Mouse (Mus musculus) ES-Bruce4 (cell line): Measurements from ENCODE around the gene Slc39a11. TPM values are rescaled to one million over a fixed set of nuclear protein-coding genes. Genes with fewer than 3 reads are reported as not detected.

Experiments used
- H3K27ac ChIP-seq: 2 replicates; pipeline ENCODE4 v1.5.1; 2012; ENCODE audit warnings: low read length, inconsistent platforms; ENCODE audit not compliant: insufficient read depth
- H3K27me3 ChIP-seq: 2 replicates; pipeline ENCODE4 v1.6.1; 2012; ENCODE audit warnings: mild to moderate bottlenecking, low read length, inconsistent platforms; ENCODE audit not compliant: control insufficient read depth, poor library complexity, insufficient read depth, severe bottlenecking
- H3K36me3 ChIP-seq: 2 replicates; pipeline ENCODE4 v1.6.1; 2012; ENCODE audit warnings: inconsistent platforms, mild to moderate bottlenecking, low read length, moderate library complexity; ENCODE audit not compliant: control insufficient read depth, poor library complexity, insufficient read depth, severe bottlenecking
- H3K4me1 ChIP-seq: one replicate; pipeline ENCODE4 v1.8.1; 2011; ENCODE audit warnings: low read length; ENCODE audit not compliant: control insufficient read depth, insufficient read depth
- H3K4me3 ChIP-seq: 2 replicates; pipeline ENCODE4 v1.5.1; 2011; ENCODE audit warnings: low read depth, mild to moderate bottlenecking, low read length
- H3K9ac ChIP-seq: 2 replicates; pipeline ENCODE4 v1.6.1; 2012; ENCODE audit warnings: low read depth, mild to moderate bottlenecking, inconsistent platforms; ENCODE audit not compliant: poor library complexity, severe bottlenecking
- H3K9me3 ChIP-seq: replicated peaks from 2 replicates; pipeline ENCODE4 v1.6.1; 2012; ENCODE audit warnings: mild to moderate bottlenecking, low read length, inconsistent platforms; ENCODE audit not compliant: control insufficient read depth, poor library complexity, insufficient read depth, severe bottlenecking
- CTCF ChIP-seq: IDR thresholded peaks from one replicate; pipeline ENCODE4 v1.8.1; 2011; ENCODE audit warnings: low read depth, low read length
- EP300 ChIP-seq: IDR thresholded peaks from 2 replicates; pipeline ENCODE4 v1.6.1; 2011; ENCODE audit warnings: low read depth, low read length; ENCODE audit not compliant: insufficient read depth
- POLR2A ChIP-seq: IDR thresholded peaks from one replicate; pipeline ENCODE4 v1.8.1; 2011; ENCODE audit warnings: low read length; ENCODE audit not compliant: insufficient read depth
- polyA plus RNA-seq: library from polyadenylated mRNA; stranded (reverse); fragments of >200 nt; gene quantifications from 2 replicates; pipeline ENCODE4 v1.2.4, GENCODE M21; 2011; ENCODE audit warnings: low read depth; ENCODE audit not compliant: missing spikeins, insufficient read depth, insufficient read length

Slc39a11 gene
- polyA plus RNA-seq, 1 experiment, result 7.4 TPM

- H3K9me3 ChIP-seq, result no peaks in the 10 kb centered on the region
- no peak overlapping the region for H3K27ac ChIP-seq
- no peaks in the 10 kb centered on the region for H3K27me3 ChIP-seq
- H3K4me3 ChIP-seq, result no peak overlapping the region
- TF ChIP-seq POLR2A, result no peak
- no peak for TF ChIP-seq CTCF
- TF ChIP-seq EP300, result no peak
- H3K4me1 ChIP-seq, result no peaks in the 10 kb centered on the region
- H3K36me3 ChIP-seq, result no peaks in the 10 kb centered on the region
- H3K9ac ChIP-seq, result no peak overlapping the region
Observed at GRCm38 (mm10) chr11:113431161-113431560, 218.7 kb downstream of the Slc39a11 start.

DNA sequence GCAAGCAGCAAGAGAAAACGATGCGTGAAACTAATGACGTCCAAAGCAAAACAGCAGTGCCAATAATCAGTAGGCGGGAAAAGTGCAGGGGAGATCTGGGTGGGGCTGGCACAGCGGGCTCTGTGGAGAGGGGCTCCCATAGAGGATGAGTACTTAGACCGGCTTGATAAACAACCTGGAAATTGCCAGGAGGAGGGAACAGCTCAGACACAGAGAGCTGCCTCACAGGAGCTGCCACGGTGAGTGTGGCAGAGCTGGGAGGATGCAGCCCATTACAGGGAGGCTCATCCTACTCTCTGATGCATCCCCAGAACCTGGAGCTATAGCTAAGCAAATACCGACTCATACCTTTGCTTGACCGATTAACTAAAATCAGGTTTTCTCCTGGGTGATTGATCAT lies 224.0 kb downstream of the Slc39a11 start:
- no peak overlapping the region for H3K9ac ChIP-seq
- no peaks in the 10 kb centered on the region for H3K27me3 ChIP-seq
- TF ChIP-seq EP300 (no peak), CTCF (no peak), POLR2A (no peak)
- no peaks in the 10 kb centered on the region for H3K36me3 ChIP-seq
- H3K27ac ChIP-seq, result no peak overlapping the region
- H3K9me3 ChIP-seq, result no peaks in the 10 kb centered on the region
- no peak overlapping the region for H3K4me3 ChIP-seq
- H3K4me1 ChIP-seq, result no peaks in the 10 kb centered on the region

DNA sequence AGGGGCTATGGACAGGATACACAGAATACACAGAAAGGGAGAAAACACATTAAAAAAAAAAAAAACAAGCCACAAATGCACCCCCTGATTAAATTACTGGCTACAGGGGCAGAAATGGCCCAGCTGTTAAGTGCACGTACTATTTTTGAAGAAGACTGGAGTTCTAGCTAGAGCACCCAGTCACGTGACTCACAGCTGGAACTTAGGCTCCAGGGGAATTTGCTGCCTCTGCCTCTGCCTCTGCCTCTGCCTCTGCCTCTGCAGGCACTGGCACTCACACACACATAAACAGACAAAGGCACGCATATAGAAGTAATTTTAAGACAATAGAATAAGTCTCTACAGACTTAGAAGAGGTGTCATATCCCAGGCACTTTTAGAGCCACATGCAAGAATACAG lies 224.4 kb downstream of the Slc39a11 start:
- Histone ChIP-seq H3K27ac (no peak overlapping the region), H3K4me1 (no peaks in the 10 kb centered on the region)

DNA sequence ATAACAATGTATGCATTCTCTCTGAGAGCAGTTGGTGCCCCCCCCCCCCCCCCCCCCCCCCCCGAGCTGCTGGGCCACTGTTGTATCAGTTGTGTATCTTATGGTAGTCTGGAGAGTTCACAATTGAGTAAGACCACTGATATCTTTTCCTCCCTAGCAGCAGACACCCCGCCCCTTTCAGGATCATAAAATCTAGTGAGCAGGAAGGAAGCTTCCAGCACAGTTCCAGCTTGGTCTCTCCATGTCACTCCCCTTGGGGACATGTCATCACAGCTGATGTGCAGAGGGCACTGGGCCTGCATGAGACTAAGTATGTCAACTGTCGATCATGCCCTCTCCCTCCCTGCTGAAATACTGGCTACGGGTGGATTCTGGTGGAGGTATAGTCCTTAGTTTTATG lies 225.1 kb downstream of the Slc39a11 start:
- Histone ChIP-seq H3K9me3 (no peaks in the 10 kb centered on the region), H3K27ac (no peak overlapping the region), H3K4me1 (no peaks in the 10 kb centered on the region), H3K36me3 (no peaks in the 10 kb centered on the region), H3K27me3 (no peaks in the 10 kb centered on the region), H3K4me3 (no peak overlapping the region), H3K9ac (no peak overlapping the region)
- no peak for TF ChIP-seq CTCF
- no peak for TF ChIP-seq EP300
- no peak for TF ChIP-seq POLR2A

More for the DNA sequence above, 224.4 kb downstream of the Slc39a11 start:
- H3K4me3 ChIP-seq, result no peak overlapping the region
- TF ChIP-seq POLR2A, result no peak
- no peak for TF ChIP-seq EP300
- no peaks in the 10 kb centered on the region for H3K36me3 ChIP-seq
- no peak overlapping the region for H3K9ac ChIP-seq
- H3K9me3 ChIP-seq, result no peaks in the 10 kb centered on the region
- H3K27me3 ChIP-seq, result no peaks in the 10 kb centered on the region

DNA sequence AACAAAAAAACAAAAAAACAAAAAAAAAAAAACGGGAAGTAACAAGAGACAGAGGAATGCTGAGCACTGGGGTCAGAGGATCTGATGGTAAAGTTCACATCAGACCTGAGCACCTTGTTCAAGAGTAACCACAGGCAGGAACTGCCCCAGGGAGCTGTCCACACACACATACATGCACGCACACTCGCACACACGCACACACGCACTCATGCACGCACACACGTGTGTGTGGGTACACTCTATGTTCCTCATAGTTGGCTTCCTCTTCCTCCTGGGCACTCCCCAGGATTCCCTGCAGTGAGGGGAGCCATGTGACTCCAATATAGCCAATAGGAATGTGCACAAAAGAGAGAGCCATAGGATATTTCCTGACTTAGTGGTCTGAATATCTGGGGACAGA lies 227.3 kb downstream of the Slc39a11 start:
- no peaks in the 10 kb centered on the region for H3K36me3 ChIP-seq
- no peak overlapping the region for H3K4me3 ChIP-seq
- no peaks in the 10 kb centered on the region for H3K27me3 ChIP-seq
- no peak for TF ChIP-seq EP300
- TF ChIP-seq CTCF, result no peak
- TF ChIP-seq POLR2A, result no peak
- H3K27ac ChIP-seq, result no peak overlapping the region
- no peaks in the 10 kb centered on the region for H3K9me3 ChIP-seq
- no peak overlapping the region for H3K9ac ChIP-seq
- no peaks in the 10 kb centered on the region for H3K4me1 ChIP-seq

- Histone ChIP-seq H3K4me3 (no peak overlapping the region), H3K9ac (no peak overlapping the region), H3K9me3 (no peaks in the 10 kb centered on the region), H3K27ac (no peak overlapping the region), H3K4me1 (no peaks in the 10 kb centered on the region), H3K27me3 (no peaks in the 10 kb centered on the region), H3K36me3 (no peaks in the 10 kb centered on the region)
- TF ChIP-seq CTCF (no peak), POLR2A (no peak), EP300 (no peak)
Observed at GRCm38 (mm10) chr11:113418921-113419655, 230.8 kb downstream of the Slc39a11 start.
